In the genomic region with DNA sequence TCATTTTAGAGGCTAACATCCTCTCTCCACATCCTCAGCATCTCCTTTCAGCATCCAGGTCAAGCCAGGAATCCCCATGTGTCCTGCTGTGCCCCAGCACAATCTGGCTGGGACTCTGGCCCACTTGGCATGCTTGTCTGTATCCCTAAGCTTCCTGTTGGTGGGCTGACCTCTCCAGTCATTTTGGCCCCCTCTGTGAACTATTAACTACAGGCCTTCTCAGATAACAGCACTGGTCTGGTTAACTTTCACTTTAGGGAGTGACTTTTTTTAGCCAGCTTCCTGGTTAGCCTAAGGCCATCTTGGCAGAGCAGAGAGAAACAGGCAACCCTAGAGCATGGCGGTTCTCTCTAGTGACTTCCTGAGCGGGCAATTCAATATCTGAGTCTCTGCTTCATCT, we compare ENCODE assay signal across 10 mouse cellular contexts.
DNase-seq lines count a peak whose midpoint lies in the region; ATAC-seq and TF ChIP-seq lines count a peak whose summit lies in the region.
"Had no signal": no experiment of that assay in that cellular context is flagged by ENCODE, and none has a peak within 500 bp of the region (broad histone marks: within the 10 kb centered on the region; RNA-seq: fewer than 3 reads in every experiment).

No protein-coding gene starts in this region.

- no peak for TF ChIP-seq CTCF in gastrocnemius, adult 2 months (IDR thresholded peaks at IDR 0.05)

- H3K4me2 ChIP-seq in intestine, embryonic 16.5 days (ENCODE audit: low read depth, low read length), result no peak overlapping the region
- H3K4me2 ChIP-seq in liver, embryonic 11.5 days, result no peak overlapping the region
- no peak overlapping the region for H3K4me2 ChIP-seq in midbrain, embryonic 11.5 days
- H3K4me2 ChIP-seq: limb, embryonic 12.5 days had no signal

- H3K27me3 ChIP-seq in intestine, embryonic 16.5 days (replicated peaks; ENCODE audit: control insufficient read depth, insufficient read depth, low read length), result no peaks in the 10 kb centered on the region
- no peaks in the 10 kb centered on the region for H3K27me3 ChIP-seq in liver, embryonic 11.5 days (replicated peaks; ENCODE audit: control insufficient read depth, insufficient read depth, low read length)
- no peaks in the 10 kb centered on the region for H3K27me3 ChIP-seq in midbrain, embryonic 11.5 days (ENCODE audit: control insufficient read depth, insufficient read depth, low read length)
- H3K27me3 ChIP-seq: limb, embryonic 12.5 days had no signal

- H3K9me3 ChIP-seq in intestine, embryonic 16.5 days (ENCODE audit: control insufficient read depth, low read length), result no peaks in the 10 kb centered on the region
- H3K9me3 ChIP-seq in liver, embryonic 11.5 days (ENCODE audit: control insufficient read depth, low read length), result no peaks in the 10 kb centered on the region
- H3K9me3 ChIP-seq in midbrain, embryonic 11.5 days (ENCODE audit: control insufficient read depth, low read length), result no peaks in the 10 kb centered on the region
- H3K9me3 ChIP-seq: limb, embryonic 12.5 days had no signal

- H3K4me1 ChIP-seq in intestine, embryonic 16.5 days (ENCODE audit: control insufficient read depth, insufficient read depth, low read length), result peaks cover 17% of the 10 kb centered on the region
- H3K4me1 ChIP-seq in liver, embryonic 11.5 days (replicated peaks; ENCODE audit: control insufficient read depth, insufficient read depth, low read length), result peaks cover 3% of the 10 kb centered on the region
- no peaks in the 10 kb centered on the region for H3K4me1 ChIP-seq in midbrain, embryonic 11.5 days (ENCODE audit: control insufficient read depth, insufficient read depth, low read length)

- WGBS in intestine, embryonic 16.5 days, result 76% methylated on average over 2 of the region's 2 CpGs
- WGBS in liver, embryonic 11.5 days, result 83% methylated on average over 2 of the region's 2 CpGs
- whole genome bisulfite sequencing in midbrain, embryonic 11.5 days, result 89% methylated on average over 2 of the region's 2 CpGs

- no peak overlapping the region for H3K4me3 ChIP-seq in gastrocnemius, adult 2 months
- no peak overlapping the region for H3K4me3 ChIP-seq in intestine, embryonic 16.5 days (ENCODE audit: low read length)
- H3K4me3 ChIP-seq in liver, embryonic 11.5 days (ENCODE audit: low read depth, low read length), result no peak overlapping the region
- H3K4me3 ChIP-seq in midbrain, embryonic 11.5 days (ENCODE audit: low read depth, low read length), result no peak overlapping the region
- H3K4me3 ChIP-seq: limb, embryonic 12.5 days had no signal

- no peak overlapping the region for H3K9ac ChIP-seq in intestine, embryonic 16.5 days (ENCODE audit: low read depth, low read length)
- no peak overlapping the region for H3K9ac ChIP-seq in liver, embryonic 11.5 days (ENCODE audit: low read depth, low read length)
- H3K9ac ChIP-seq in midbrain, embryonic 11.5 days (ENCODE audit: low read length), result no peak overlapping the region
- H3K9ac ChIP-seq: limb, embryonic 12.5 days had no signal

- H3K36me3 ChIP-seq in intestine, embryonic 16.5 days (ENCODE audit: control insufficient read depth, insufficient read depth, low read length), result peaks cover 2% of the 10 kb centered on the region; the same call in 1 of the 2 replicates
- H3K36me3 ChIP-seq in liver, embryonic 11.5 days (ENCODE audit: control insufficient read depth, insufficient read depth, low read length), result no peaks in the 10 kb centered on the region; the same call in 1 of the 2 replicates
- no peaks in the 10 kb centered on the region for H3K36me3 ChIP-seq in midbrain, embryonic 11.5 days (ENCODE audit: control insufficient read depth, insufficient read depth, low read length)

- peak; percentile 67 for ATAC-seq in intestine, embryonic 16.5 days
- ATAC-seq in liver, embryonic 11.5 days (replicated peaks; ENCODE audit: low FRiP score), result 0 out of 2 replicates have a peak, but pooled peaks have one; percentile 25
- no peak for ATAC-seq in midbrain, embryonic 11.5 days (ENCODE audit: low FRiP score)
- ATAC-seq: CD4-positive, CD25-positive, alpha-beta regulatory T cell, adult 4 months had no signal

- intact Hi-C loops in gastrocnemius, adult 2 months (cut with DNase I), result no loop called here

- H3K27ac ChIP-seq in gastrocnemius, adult 2 months, result no peak overlapping the region
- no peak overlapping the region for H3K27ac ChIP-seq in intestine, embryonic 16.5 days (ENCODE audit: low read length)
- H3K27ac ChIP-seq in liver, embryonic 11.5 days (ENCODE audit: low read depth, low read length), result no peak overlapping the region
- no peak overlapping the region for H3K27ac ChIP-seq in midbrain, embryonic 11.5 days (ENCODE audit: low read depth, low read length)
- H3K27ac ChIP-seq: limb, embryonic 12.5 days had no signal

- peak; percentile 68 for DNase-seq in gastrocnemius, adult 2 months
- DNase-seq in gastrocnemius, adult 8-10 months (ENCODE audit: low spot score in 2 of 2), result no peak
- peak; percentile 12 for DNase-seq in NIH3T3 (ENCODE audit: low read depth)
- DNase-seq in liver, embryonic 11.5 days (ENCODE audit: low spot score), result no peak
- no peak for DNase-seq in adrenal gland, postnatal 4 days (ENCODE audit: low spot score in 2 of 2)
- no peak for DNase-seq in left cerebral cortex, adult 9 months (ENCODE audit: low spot score in 2 of 2)
- DNase-seq in midbrain, embryonic 11.5 days (ENCODE audit: low spot score, missing footprints), result no peak

Comparison
In these comparisons a context has a peak if more than half of its experiments do, and no peak if none do; other contexts are left out.
1. DNase-seq: peak in gastrocnemius, adult 2 months (single experiment) and NIH3T3 (single experiment); none in gastrocnemius, adult 8-10 months (0 of 2), liver, embryonic 11.5 days (single experiment), adrenal gland, postnatal 4 days (0 of 2), left cerebral cortex, adult 9 months (0 of 2) and midbrain, embryonic 11.5 days (single experiment).